Mouse (Mus musculus): ENCODE measurements around the gene Zfp784.
A peak's percentile ranks its signal among the peaks of the same experiment; 100 is the strongest.

- TF ChIP-seq POLR2A (IDR thresholded peaks at IDR 0.05; ENCODE audit: insufficient read length, low read depth) (no peak), REST (IDR thresholded peaks at IDR 0.05; ENCODE audit: insufficient read depth, insufficient read length) (no peak), CEBPB (IDR thresholded peaks at IDR 0.05; ENCODE audit: insufficient read depth, poor library complexity, severe bottlenecking) (no peak), MYOG (IDR thresholded peaks at IDR 0.05; ENCODE audit: control insufficient read depth in 1 of 3, insufficient read depth in 1 of 3, insufficient read length in 2 of 3, low read depth in 2 of 3) (no peak), MYOD1 (IDR thresholded peaks at IDR 0.05; ENCODE audit: control insufficient read depth in 1 of 3, insufficient read length in 2 of 3, low read depth in 2 of 3) (no peak), POLR2AphosphoS2 (IDR thresholded peaks at IDR 0.05; ENCODE audit: insufficient read length, low read depth) (peak; percentile 51), TCF12 (IDR thresholded peaks at IDR 0.05; ENCODE audit: insufficient read depth, poor library complexity, severe bottlenecking) (no peak), USF1 (IDR thresholded peaks at IDR 0.05; ENCODE audit: low read depth) (no peak)
Observed at GRCm38 (mm10) chr7:5052931-5053343, 14.7 kb upstream of the Zfp784 start.

Measured in myocyte (in vitro differentiated cells).